Mouse (Mus musculus): Measurements from ENCODE around the gene Trim46. TPM values are rescaled to one million over a fixed set of nuclear protein-coding genes. Genes with fewer than 3 reads are reported as not detected.
A peak's percentile ranks its signal among the peaks of the same experiment; 100 is the strongest.

Gene Trim46
- polyA plus RNA-seq, 1 experiment: 12.1 TPM

DNA sequence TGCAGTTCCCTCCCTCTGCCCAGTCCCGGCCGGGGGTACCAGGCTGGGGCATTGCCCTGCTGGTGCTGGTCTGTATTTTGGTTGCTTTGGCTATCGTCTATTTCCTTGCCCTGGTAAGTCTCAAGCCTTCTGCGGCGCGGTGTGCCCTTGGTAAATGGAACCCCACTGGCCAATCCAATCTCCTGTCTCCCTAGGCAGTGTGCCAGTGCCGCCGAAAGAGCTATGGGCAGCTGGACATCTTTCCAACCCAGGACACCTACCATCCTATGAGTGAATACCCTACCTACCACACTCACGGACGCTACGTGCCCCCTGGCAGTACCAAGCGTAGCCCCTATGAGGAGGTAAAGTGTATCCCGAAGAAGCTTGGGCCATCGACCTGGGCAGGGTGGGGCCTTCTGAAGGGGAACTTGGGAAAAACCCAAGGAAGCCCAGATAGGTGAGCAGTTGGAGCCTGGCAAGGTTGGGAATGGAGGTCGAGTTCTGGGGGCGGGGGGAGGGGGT, 14.3 kb downstream of the Trim46 start:
- no peaks in the 10 kb centered on the region for H3K27me3 ChIP-seq (ENCODE audit: control insufficient read depth, insufficient read depth, low read length)
- DNase-seq: no peak
- peaks cover 15% of the 10 kb centered on the region for H3K4me1 ChIP-seq (replicated peaks; ENCODE audit: control insufficient read depth, insufficient read depth, low read length)
- no peak overlapping the region for H3K27ac ChIP-seq (ENCODE audit: control insufficient read depth, insufficient read depth, low read length)
- WGBS: 78% methylated on average over 16 of the region's 16 CpGs
- no peak overlapping the region for H3K4me3 ChIP-seq (ENCODE audit: control insufficient read depth, insufficient read depth, low read length)
- no peak for TF ChIP-seq CTCF (IDR thresholded peaks at IDR 0.05; ENCODE audit: borderline replicate concordance, control insufficient read depth, extremely low read depth, insufficient read depth, low read length, poor library complexity)
- no peak for TF ChIP-seq POLR2A (IDR thresholded peaks at IDR 0.05; ENCODE audit: control insufficient read depth, extremely low read depth, insufficient read depth, low read length, poor library complexity)
- H3K36me3 ChIP-seq (ENCODE audit: control insufficient read depth, insufficient read depth, low read length): no peaks in the 10 kb centered on the region

DNA sequence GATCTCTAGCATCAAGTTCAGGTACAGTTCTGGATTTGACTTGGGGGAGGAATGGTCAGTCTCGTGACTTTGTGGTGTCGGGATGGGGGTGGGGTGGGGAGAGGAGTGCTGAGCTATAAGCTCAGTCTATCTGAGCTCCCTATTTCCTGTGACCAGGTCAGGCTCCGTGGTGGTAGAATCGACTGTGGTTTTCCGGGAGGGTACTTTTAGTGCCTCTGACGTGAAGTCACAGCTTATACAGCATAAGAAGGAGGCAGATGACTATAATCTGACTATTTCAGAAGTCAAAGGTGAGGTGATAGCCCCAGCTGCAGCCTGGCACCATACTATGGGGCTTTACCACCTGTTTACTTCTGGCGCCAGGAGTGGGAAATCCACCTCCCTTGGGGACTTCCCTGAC, 14.8 kb downstream of the Trim46 start:
- TF ChIP-seq CTCF (IDR thresholded peaks at IDR 0.05; ENCODE audit: borderline replicate concordance, control insufficient read depth, extremely low read depth, insufficient read depth, low read length, poor library complexity) (no peak), POLR2A (IDR thresholded peaks at IDR 0.05; ENCODE audit: control insufficient read depth, extremely low read depth, insufficient read depth, low read length, poor library complexity) (no peak)
- no peak overlapping the region for H3K4me3 ChIP-seq (ENCODE audit: control insufficient read depth, insufficient read depth, low read length)
- 24% methylated on average over 7 of the region's 7 CpGs for WGBS
- no peak for DNase-seq
- H3K36me3 ChIP-seq (ENCODE audit: control insufficient read depth, insufficient read depth, low read length): no peaks in the 10 kb centered on the region
- peaks cover 16% of the 10 kb centered on the region for H3K4me1 ChIP-seq (replicated peaks; ENCODE audit: control insufficient read depth, insufficient read depth, low read length)
- H3K27ac ChIP-seq (ENCODE audit: control insufficient read depth, insufficient read depth, low read length): no peak overlapping the region
- no peaks in the 10 kb centered on the region for H3K27me3 ChIP-seq (ENCODE audit: control insufficient read depth, insufficient read depth, low read length)

DNA sequence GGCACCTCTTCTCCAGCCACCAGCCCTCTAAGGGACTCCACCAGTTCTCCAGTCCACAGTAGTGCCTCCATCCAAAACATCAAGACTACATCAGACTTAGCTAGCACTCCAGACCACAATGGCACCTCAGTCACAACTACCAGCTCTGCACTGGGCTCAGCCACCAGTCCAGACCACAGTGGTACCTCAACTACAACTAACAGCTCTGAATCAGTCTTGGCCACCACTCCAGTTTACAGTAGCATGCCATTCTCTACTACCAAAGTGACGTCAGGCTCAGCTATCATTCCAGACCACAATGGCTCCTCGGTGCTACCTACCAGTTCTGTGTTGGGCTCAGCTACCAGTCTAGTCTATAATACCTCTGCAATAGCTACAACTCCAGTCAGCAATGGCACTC, 15.5 kb downstream of the Trim46 start:
- no peak for DNase-seq
- 88% methylated on average over 2 of the region's 2 CpGs for WGBS

DNA sequence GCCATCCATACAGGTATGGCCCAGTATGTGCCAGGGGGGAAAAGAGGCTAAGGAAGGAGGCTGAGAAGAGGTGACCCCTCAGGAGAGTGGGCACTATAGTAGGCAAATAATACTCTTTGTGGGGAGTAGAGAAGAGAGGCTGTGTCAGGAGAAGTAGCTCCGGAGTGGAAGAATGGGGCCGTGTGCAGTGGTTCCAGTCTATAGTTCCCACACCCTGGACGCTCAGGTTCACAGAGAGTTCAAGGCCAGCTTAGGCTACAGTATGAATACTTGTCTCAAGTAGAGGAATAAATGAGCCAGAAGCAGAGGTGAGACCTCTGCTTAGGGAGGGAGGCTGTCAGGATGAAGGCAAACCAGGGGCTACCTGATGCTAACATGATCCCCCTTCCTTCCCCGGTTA, 16.8 kb downstream of the Trim46 start:
- no peak for DNase-seq
- Histone ChIP-seq H3K4me3 (ENCODE audit: control insufficient read depth, insufficient read depth, low read length) (no peak overlapping the region), H3K27ac (ENCODE audit: control insufficient read depth, insufficient read depth, low read length) (no peak overlapping the region), H3K4me1 (replicated peaks; ENCODE audit: control insufficient read depth, insufficient read depth, low read length) (peaks cover 16% of the 10 kb centered on the region), H3K36me3 (ENCODE audit: control insufficient read depth, insufficient read depth, low read length) (no peaks in the 10 kb centered on the region), H3K27me3 (ENCODE audit: control insufficient read depth, insufficient read depth, low read length) (no peaks in the 10 kb centered on the region)
- 96% methylated on average over 4 of the region's 4 CpGs for WGBS
- TF ChIP-seq CTCF (IDR thresholded peaks at IDR 0.05; ENCODE audit: borderline replicate concordance, control insufficient read depth, extremely low read depth, insufficient read depth, low read length, poor library complexity) (no peak), POLR2A (IDR thresholded peaks at IDR 0.05; ENCODE audit: control insufficient read depth, extremely low read depth, insufficient read depth, low read length, poor library complexity) (no peak)

More for the DNA sequence above, 15.5 kb downstream of the Trim46 start:
- H3K27me3 ChIP-seq (ENCODE audit: control insufficient read depth, insufficient read depth, low read length): no peaks in the 10 kb centered on the region
- no peaks in the 10 kb centered on the region for H3K36me3 ChIP-seq (ENCODE audit: control insufficient read depth, insufficient read depth, low read length)
- H3K27ac ChIP-seq (ENCODE audit: control insufficient read depth, insufficient read depth, low read length): no peak overlapping the region
- H3K4me1 ChIP-seq (replicated peaks; ENCODE audit: control insufficient read depth, insufficient read depth, low read length): peaks cover 16% of the 10 kb centered on the region
- H3K4me3 ChIP-seq (ENCODE audit: control insufficient read depth, insufficient read depth, low read length): no peak overlapping the region
- no peak for TF ChIP-seq CTCF (IDR thresholded peaks at IDR 0.05; ENCODE audit: borderline replicate concordance, control insufficient read depth, extremely low read depth, insufficient read depth, low read length, poor library complexity)
- TF ChIP-seq POLR2A (IDR thresholded peaks at IDR 0.05; ENCODE audit: control insufficient read depth, extremely low read depth, insufficient read depth, low read length, poor library complexity): no peak

DNA sequence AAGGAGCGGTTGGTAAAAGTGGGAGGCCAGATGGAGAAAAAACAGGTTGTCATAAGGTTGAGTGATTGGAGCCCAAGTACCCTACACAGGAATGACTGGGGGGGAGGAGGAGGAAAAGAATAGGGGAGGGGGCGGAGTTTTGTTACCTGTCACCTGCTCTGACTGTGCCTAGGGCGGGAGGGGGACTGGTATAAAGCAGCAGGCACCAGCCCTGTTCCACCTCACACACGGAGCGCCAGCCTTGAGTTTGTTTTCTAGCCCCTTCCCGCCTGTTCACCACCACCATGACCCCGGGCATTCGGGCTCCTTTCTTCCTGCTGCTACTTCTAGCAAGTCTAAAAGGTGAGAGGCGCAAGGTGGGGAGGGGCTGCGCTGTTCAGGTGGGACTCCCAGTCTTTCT, 17.3 kb downstream of the Trim46 start, which contains the start of gene Muc1:
Gene Muc1, plus strand, starts transcription at position 222 of the 400 bp plus-strand sequence.
- no peak for TF ChIP-seq POLR2A (IDR thresholded peaks at IDR 0.05; ENCODE audit: control insufficient read depth, extremely low read depth, insufficient read depth, low read length, poor library complexity)
- TF ChIP-seq CTCF (IDR thresholded peaks at IDR 0.05; ENCODE audit: borderline replicate concordance, control insufficient read depth, extremely low read depth, insufficient read depth, low read length, poor library complexity): no peak
- no peaks in the 10 kb centered on the region for H3K27me3 ChIP-seq (ENCODE audit: control insufficient read depth, insufficient read depth, low read length)
- no peak within 1 kb of the TSS for H3K27ac ChIP-seq (ENCODE audit: control insufficient read depth, insufficient read depth, low read length)

DNA sequence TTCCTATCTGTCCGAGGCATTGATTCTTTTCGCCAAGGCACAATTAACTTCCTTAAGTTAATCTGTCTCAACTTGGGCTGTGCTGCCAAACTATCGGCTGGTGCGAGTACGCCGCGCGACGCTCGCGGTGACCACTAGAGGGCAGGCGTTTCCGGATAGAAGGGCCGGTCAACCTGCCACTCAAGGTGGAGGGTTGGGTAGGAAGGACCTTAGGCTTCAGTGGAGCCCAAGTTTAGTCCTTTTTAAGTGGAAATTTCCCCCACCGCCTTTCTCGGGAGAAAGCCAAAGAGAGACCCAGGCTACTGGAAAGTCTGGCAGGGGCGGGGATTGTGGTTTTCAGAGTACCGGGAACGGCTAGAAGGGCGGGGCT, 17.9 kb downstream of the Trim46 start:
- peaks cover 16% of the 10 kb centered on the region for H3K4me1 ChIP-seq (replicated peaks; ENCODE audit: control insufficient read depth, insufficient read depth, low read length)
- H3K4me3 ChIP-seq (ENCODE audit: control insufficient read depth, insufficient read depth, low read length): peak overlapping the region; percentile 49
- under 1% methylated on average over 20 of the region's 20 CpGs for WGBS
- peak; percentile 90 for DNase-seq
- no peaks in the 10 kb centered on the region for H3K36me3 ChIP-seq (ENCODE audit: control insufficient read depth, insufficient read depth, low read length)
- H3K27me3 ChIP-seq (ENCODE audit: control insufficient read depth, insufficient read depth, low read length): no peaks in the 10 kb centered on the region
- H3K27ac ChIP-seq (ENCODE audit: control insufficient read depth, insufficient read depth, low read length): no peak overlapping the region
- TF ChIP-seq POLR2A (IDR thresholded peaks at IDR 0.05; ENCODE audit: control insufficient read depth, extremely low read depth, insufficient read depth, low read length, poor library complexity) (no peak), CTCF (IDR thresholded peaks at IDR 0.05; ENCODE audit: borderline replicate concordance, control insufficient read depth, extremely low read depth, insufficient read depth, low read length, poor library complexity) (peak; percentile 96)

More for the DNA sequence above, 17.3 kb downstream of the Trim46 start, which contains the start of gene Muc1:
- Histone ChIP-seq H3K36me3 (ENCODE audit: control insufficient read depth, insufficient read depth, low read length) (no peaks in the 10 kb centered on the region), H3K4me3 (ENCODE audit: control insufficient read depth, insufficient read depth, low read length) (peak within 1 kb of the TSS; percentile 49), H3K4me1 (replicated peaks; ENCODE audit: control insufficient read depth, insufficient read depth, low read length) (peaks cover 16% of the 10 kb centered on the region)
- 69% methylated on average over 10 of the region's 10 CpGs for WGBS
- DNase-seq: no peak
